8 mouse cellular contexts compared by ENCODE assay signal in the genomic region with DNA sequence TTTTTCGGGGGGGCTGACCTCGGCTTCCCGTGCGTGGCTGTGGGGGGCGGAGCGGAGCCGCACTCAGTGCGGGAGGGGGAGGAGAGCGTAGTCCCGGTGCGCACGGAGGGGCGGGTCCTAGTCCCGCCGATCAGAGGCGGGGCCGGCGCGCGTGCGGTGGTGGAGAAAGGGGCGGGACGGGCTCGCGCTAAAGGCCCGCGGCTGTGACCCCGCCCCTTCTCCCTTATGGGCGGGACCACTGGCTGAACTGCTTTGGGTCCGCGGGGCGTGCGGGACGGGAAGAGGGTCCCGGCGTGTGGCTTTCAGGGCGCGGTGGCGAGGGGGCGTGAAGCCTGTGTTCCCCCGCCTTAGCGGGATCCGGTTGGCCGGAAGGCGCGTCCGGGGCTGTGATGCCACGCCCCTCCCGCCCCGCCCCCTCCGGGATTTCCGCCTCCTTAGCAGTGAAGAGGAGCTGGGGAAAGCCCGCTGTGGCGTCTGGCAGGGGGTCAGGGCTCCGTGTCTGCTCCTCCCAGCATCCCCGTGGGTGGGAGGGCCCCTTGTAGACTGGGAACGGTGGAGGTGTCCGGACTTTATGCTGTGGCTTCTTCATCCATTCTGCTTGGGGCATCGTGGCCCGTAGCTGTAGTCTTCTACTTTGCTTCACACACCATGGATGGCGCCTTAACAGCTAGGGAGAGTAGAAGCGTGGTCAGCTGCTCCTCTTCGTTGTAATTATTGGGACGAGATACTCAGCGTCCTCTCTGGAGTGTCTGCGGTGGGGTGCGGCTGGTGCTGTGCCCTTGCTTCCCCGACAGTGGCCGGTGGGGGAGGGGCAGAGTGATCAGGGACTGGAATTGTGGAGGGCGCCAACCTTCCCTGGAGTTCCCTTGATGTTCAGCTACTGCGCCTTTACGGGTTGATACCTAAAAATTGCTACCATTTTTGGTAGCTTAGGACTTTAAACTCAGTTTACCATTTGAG. TPM values are rescaled to one million over a fixed set of nuclear protein-coding genes. Genes with fewer than 3 reads are reported as not detected.
DNase-seq lines count a peak whose midpoint lies in the region; ATAC-seq and TF ChIP-seq lines count a peak whose summit lies in the region.

No protein-coding gene starts in this region.

- H3K4me2 ChIP-seq in hindbrain, postnatal 0 days (ENCODE audit: low read depth, low read length): peak overlapping the region; percentile 76

- H3K9ac ChIP-seq in hindbrain, postnatal 0 days (replicated peaks; ENCODE audit: low read length): peak overlapping the region; percentile 76

- under 1% methylated on average over 56 of the region's 72 CpGs for WGBS in hindbrain, postnatal 0 days
- whole genome bisulfite sequencing in macrophage (ENCODE audit: missing documents): 2% methylated on average over 62 of the region's 72 CpGs

- H3K79me2 ChIP-seq in macrophage (ENCODE audit: inconsistent target): peaks cover 55% of the 10 kb centered on the region

- H3K27ac ChIP-seq in hindbrain, postnatal 0 days: peak overlapping the region; percentile 95
- peak overlapping the region; percentile 90 for H3K27ac ChIP-seq in left cerebral cortex, adult 2 months
- peak overlapping the region; percentile 31 for H3K27ac ChIP-seq in macrophage

- no peaks in the 10 kb centered on the region for H3K9me3 ChIP-seq in hindbrain, postnatal 0 days (ENCODE audit: low read length)

- H3K36me3 ChIP-seq in hindbrain, postnatal 0 days (ENCODE audit: insufficient read depth, low read length): no peaks in the 10 kb centered on the region
- no peaks in the 10 kb centered on the region for H3K36me3 ChIP-seq in macrophage (ENCODE audit: inconsistent target)

- peak; percentile 81 for DNase-seq in WW6 (ENCODE audit: low read depth, low spot score)
- DNase-seq in cerebellum, postnatal 4 days (ENCODE audit: low spot score in 2 of 2): peak; percentile 54 to 81
- DNase-seq in gastrocnemius, adult 18-20 months (ENCODE audit: low spot score): peak; percentile 88
- peak; percentile 91 for DNase-seq in hindbrain, postnatal 0 days (ENCODE audit: low spot score)
- peak; percentile 84 to 90 for DNase-seq in left cerebral cortex, adult 2 months (ENCODE audit: extremely low spot score in 1 of 2, low spot score in 2 of 2)
- DNase-seq in retina, postnatal 7 days (ENCODE audit: low read depth, low spot score): peak; percentile 81
- DNase-seq in urinary bladder, adult 18-20 months (ENCODE audit: low spot score in 2 of 2): peak; percentile 82 to 89

- H3K4me1 ChIP-seq in hindbrain, postnatal 0 days (ENCODE audit: insufficient read depth, low read length): peaks cover 21% of the 10 kb centered on the region

- H3K4me3 ChIP-seq in hindbrain, postnatal 0 days (ENCODE audit: low read length): peak overlapping the region; percentile 91
- H3K4me3 ChIP-seq in left cerebral cortex, adult 2 months: peak overlapping the region; percentile 85
- H3K4me3 ChIP-seq in macrophage (ENCODE audit: inconsistent target): peak overlapping the region; percentile 65

- ATAC-seq in hindbrain, postnatal 0 days: peak; percentile 24

- no peak for TF ChIP-seq CTCF in hindbrain, postnatal 0 days (IDR thresholded peaks at IDR 0.05; ENCODE audit: low read depth)
- no peak for TF ChIP-seq CTCF in left cerebral cortex, adult 2 months (IDR thresholded peaks at IDR 0.05)

- intact Hi-C loops in left cerebral cortex, adult 2 months (cut with DNase I): loop anchor here (2.0 to 5.0 kb wide), 2 partner anchors 54 to 140 kb away; a partner anchor contains a TSS

- H3K27me3 ChIP-seq in hindbrain, postnatal 0 days (ENCODE audit: insufficient read depth, low read length): no peaks in the 10 kb centered on the region

RNA-seq across cellular contexts. Expression of a gene that starts 5.1 kb away (rescaled TPM):
- 10 to 100 TPM; 15.3 to 17.3 TPM for total RNA-seq in gastrocnemius, adult 18-20 months (2021)
- 45.7 and 51.4 TPM in 2 replicates for total RNA-seq in hindbrain, postnatal 0 days (2014; rRNA removed)
- 13.8 and 16.4 TPM in 2 replicates for polyA plus RNA-seq in hindbrain, postnatal 0 days (2015; fragmentation: Nextera tagmentation; extraction: Ambion mirVana)
- total RNA-seq in left cerebral cortex, adult 2 months (2021): 10 to 100 TPM; 38.8 to 47.5 TPM
- total RNA-seq in macrophage (2018; cell fraction: chromatin; rRNA removed): 10 to 100 TPM; 37.6 to 92.8 (median 59.8) TPM
- total RNA-seq in macrophage (2018; cell fraction: cytosol; rRNA removed): 10 to 100 TPM; 19.9 to 30.5 (median 25.7) TPM
- 10 to 100 TPM; 32.2 to 67.7 (median 39.0) TPM for total RNA-seq in macrophage (2018; cell fraction: nucleus; rRNA removed)
- polyA plus RNA-seq in macrophage (2018): 23.9 to 29.7 TPM (median 29.7 TPM) in 3 replicates

RNA-seq across cellular contexts. Expression of a gene that starts 53.5 kb away (rescaled TPM):
- total RNA-seq in gastrocnemius, adult 18-20 months (2021): 10 to 100 TPM; 25.4 to 31.6 TPM
- total RNA-seq in hindbrain, postnatal 0 days (2014; rRNA removed): 168 and 171 TPM in 2 replicates
- 70.8 and 75.5 TPM in 2 replicates for polyA plus RNA-seq in hindbrain, postnatal 0 days (2015; fragmentation: Nextera tagmentation; extraction: Ambion mirVana)
- 100 to 1,000 TPM; 150 to 175 TPM for total RNA-seq in left cerebral cortex, adult 2 months (2021)
- 100 to 1,000 TPM; 190 to 547 (median 342) TPM for total RNA-seq in macrophage (2018; cell fraction: chromatin; rRNA removed)
- 10 to 100 TPM; 22.6 to 51.7 (median 29.9) TPM for total RNA-seq in macrophage (2018; cell fraction: cytosol; rRNA removed)
- 100 to 1,000 TPM in 21 of 26 experiments, 10 to 100 TPM in 5; 56.2 to 292 (median 135) TPM for total RNA-seq in macrophage (2018; cell fraction: nucleus; rRNA removed)
- polyA plus RNA-seq in macrophage (2018): 26.9 to 46.4 TPM (median 35.9 TPM) in 3 replicates

Comparison
In these comparisons a context has a peak if more than half of its experiments do, and no peak if none do; other contexts are left out.
1. Peak in every context shown above with its lines: DNase-seq, ATAC-seq, H3K4me3 ChIP-seq and H3K27ac ChIP-seq.
2. H3K27ac ChIP-seq: peak in every context shown above with its lines; median percentile 95 in hindbrain, postnatal 0 days; 90 in left cerebral cortex, adult 2 months; 31 in macrophage.